Mouse (Mus musculus) spleen, adult 18-20 months (tissue): Measurements from ENCODE around the gene Crtac1.
A peak's percentile ranks its signal among the peaks of the same experiment; 100 is the strongest.

Experiments
- DNase-seq, 2 experiments: peaks; one replicate each; pipeline ENCODE4 v3.0.0; 2022; ENCODE audit warnings: mixed read lengths in 2 of 2

The Crtac1 gene

GRCm38 (mm10) chr19:42322357-42323090, 109.1 kb downstream of the Crtac1 start:
- DNase-seq: no peak

- no peak for DNase-seq
Observed at GRCm38 (mm10) chr19:42321936-42322335, 109.6 kb downstream of the Crtac1 start.

GRCm38 (mm10) chr19:42317648-42318425, 113.7 kb downstream of the Crtac1 start:
- DNase-seq: no peak

- DNase-seq: no peak
Observed at GRCm38 (mm10) chr19:42316998-42317397, 114.6 kb downstream of the Crtac1 start.

GRCm38 (mm10) chr19:42316525-42316924, 115.1 kb downstream of the Crtac1 start:
- no peak for DNase-seq

GRCm38 (mm10) chr19:42315914-42316313, 115.7 kb downstream of the Crtac1 start:
- DNase-seq: peak in 1 of 2 experiments; percentile 46

- DNase-seq: no peak
Observed at GRCm38 (mm10) chr19:42315070-42315679, 116.4 kb downstream of the Crtac1 start.

- DNase-seq: no peak
Observed at GRCm38 (mm10) chr19:42312191-42312590, 119.4 kb downstream of the Crtac1 start.

- no peak for DNase-seq
Observed at GRCm38 (mm10) chr19:42311332-42311731, 120.3 kb downstream of the Crtac1 start.

GRCm38 (mm10) chr19:42308931-42309330, 122.7 kb downstream of the Crtac1 start:
- no peak for DNase-seq

GRCm38 (mm10) chr19:42307019-42307418, 124.6 kb downstream of the Crtac1 start:
- DNase-seq: no peak

- peak in 1 of 2 experiments; percentile 26 for DNase-seq
Observed at GRCm38 (mm10) chr19:42306202-42306601, 125.4 kb downstream of the Crtac1 start.

- DNase-seq: no peak
Observed at GRCm38 (mm10) chr19:42305746-42306145, 125.8 kb downstream of the Crtac1 start.

- no peak for DNase-seq
Observed at GRCm38 (mm10) chr19:42304506-42304905, 127.1 kb downstream of the Crtac1 start.

GRCm38 (mm10) chr19:42303210-42303813, 128.3 kb downstream of the Crtac1 start:
- no peak for DNase-seq

GRCm38 (mm10) chr19:42293216-42293615, 138.4 kb downstream of the Crtac1 start:
- no peak for DNase-seq

- DNase-seq: no peak
Observed at GRCm38 (mm10) chr19:42292106-42292505, 139.5 kb downstream of the Crtac1 start.

- no peak for DNase-seq
Observed at GRCm38 (mm10) chr19:42290954-42291661, 140.5 kb downstream of the Crtac1 start.

GRCm38 (mm10) chr19:42288361-42288760, 143.2 kb downstream of the Crtac1 start:
- DNase-seq: no peak

- no peak for DNase-seq
Observed at GRCm38 (mm10) chr19:42284178-42284577, 147.4 kb downstream of the Crtac1 start.

- DNase-seq: no peak
Observed at GRCm38 (mm10) chr19:42279611-42280010, 152.0 kb downstream of the Crtac1 start.

- no peak for DNase-seq
Observed at GRCm38 (mm10) chr19:42278461-42278860, 153.1 kb downstream of the Crtac1 start.

- DNase-seq: no peak
Observed at GRCm38 (mm10) chr19:42277288-42277687, 154.3 kb downstream of the Crtac1 start.
